Mouse (Mus musculus): ENCODE measurements around the gene Nt5c2.

GRCm38 (mm10) chr19:47053471-47053870 lies 38.5 kb upstream of the Nt5c2 start:
- no peak for TF ChIP-seq CTCF (IDR thresholded peaks at IDR 0.05)
- TF ChIP-seq EP300 (IDR thresholded peaks at IDR 0.05): no peak

All from lung, postnatal 0 days (tissue).